Comparison of ENCODE assay signal across 18 mouse cellular contexts in the genomic region with DNA sequence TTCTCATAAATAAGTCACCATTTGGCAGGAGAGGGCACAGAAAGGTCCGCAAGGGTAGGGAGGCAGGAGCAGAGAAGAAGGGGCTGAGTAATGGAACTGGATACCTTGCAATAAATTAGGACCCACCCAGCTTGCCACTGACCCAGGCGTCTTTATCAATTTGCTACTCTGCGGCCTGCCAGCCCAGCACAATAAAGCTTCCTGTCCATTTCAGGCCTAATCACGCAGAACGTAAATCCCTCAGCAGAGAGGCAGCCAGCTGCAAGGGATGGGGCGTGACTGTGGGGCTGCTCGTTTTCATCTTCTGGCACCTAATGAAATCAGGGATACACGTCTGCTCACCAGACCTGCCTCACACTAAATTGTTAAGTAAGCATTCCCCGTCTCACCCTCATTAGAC.
DNase-seq lines count a peak whose midpoint lies in the region; ATAC-seq and TF ChIP-seq lines count a peak whose summit lies in the region.
"Had no signal": no experiment of that assay in that cellular context is flagged by ENCODE, and none has a peak within 500 bp of the region (broad histone marks: within the 10 kb centered on the region; RNA-seq: fewer than 3 reads in every experiment).

No protein-coding gene starts in this region.

- whole genome bisulfite sequencing in forebrain, embryonic 10.5 days = 28% methylated on average over 9 of the region's 9 CpGs
- 8% methylated on average over 9 of the region's 9 CpGs for WGBS in forebrain, embryonic 16.5 days
- WGBS in kidney, embryonic 16.5 days = 9% methylated on average over 9 of the region's 9 CpGs
- 11% methylated on average over 9 of the region's 9 CpGs for WGBS in neural tube, embryonic 13.5 days

- peaks cover 15% of the 10 kb centered on the region for H3K4me1 ChIP-seq in forebrain, embryonic 10.5 days
- H3K4me1 ChIP-seq in forebrain, embryonic 16.5 days (replicated peaks; ENCODE audit: control insufficient read depth, insufficient read depth, low read length) = 0 out of 2 replicates have a peak, but pooled peaks cover 2% of the 10 kb centered on the region
- H3K4me1 ChIP-seq in kidney, embryonic 16.5 days (ENCODE audit: insufficient read depth, low read length) = no peaks in the 10 kb centered on the region
- H3K4me1 ChIP-seq in neural tube, embryonic 13.5 days (replicated peaks) = 0 out of 2 replicates have a peak, but pooled peaks cover 7% of the 10 kb centered on the region
- H3K4me1 ChIP-seq: embryonic facial prominence, embryonic 13.5 days; heart, embryonic 15.5 days had no signal

- H3K9me3 ChIP-seq in forebrain, embryonic 10.5 days = no peaks in the 10 kb centered on the region
- no peaks in the 10 kb centered on the region for H3K9me3 ChIP-seq in forebrain, embryonic 16.5 days (ENCODE audit: control insufficient read depth, low read length)
- H3K9me3 ChIP-seq in kidney, embryonic 16.5 days (ENCODE audit: low read length) = no peaks in the 10 kb centered on the region
- H3K9me3 ChIP-seq in neural tube, embryonic 13.5 days = no peaks in the 10 kb centered on the region
- H3K9me3 ChIP-seq: embryonic facial prominence, embryonic 13.5 days; heart, embryonic 15.5 days had no signal

- H3K36me3 ChIP-seq in forebrain, embryonic 10.5 days (replicated peaks) = no peaks in the 10 kb centered on the region
- no peaks in the 10 kb centered on the region for H3K36me3 ChIP-seq in forebrain, embryonic 16.5 days (ENCODE audit: control insufficient read depth, insufficient read depth)
- no peaks in the 10 kb centered on the region for H3K36me3 ChIP-seq in kidney, embryonic 16.5 days (ENCODE audit: insufficient read depth, low read length)
- no peaks in the 10 kb centered on the region for H3K36me3 ChIP-seq in neural tube, embryonic 13.5 days
- H3K36me3 ChIP-seq: embryonic facial prominence, embryonic 13.5 days; heart, embryonic 15.5 days had no signal

- H3K4me2 ChIP-seq in forebrain, embryonic 16.5 days (ENCODE audit: low read length) = no peak overlapping the region
- no peak overlapping the region for H3K4me2 ChIP-seq in kidney, embryonic 16.5 days (replicated peaks; ENCODE audit: low read depth, low read length)
- H3K4me2 ChIP-seq in neural tube, embryonic 13.5 days = no peak overlapping the region
- H3K4me2 ChIP-seq: embryonic facial prominence, embryonic 13.5 days; heart, embryonic 15.5 days had no signal

- H3K27ac ChIP-seq in forebrain, embryonic 10.5 days = no peak overlapping the region
- H3K27ac ChIP-seq in forebrain, embryonic 16.5 days (ENCODE audit: low read length) = no peak overlapping the region
- no peak overlapping the region for H3K27ac ChIP-seq in kidney, embryonic 16.5 days (ENCODE audit: low read length)
- H3K27ac ChIP-seq in neural tube, embryonic 13.5 days (replicated peaks) = no peak overlapping the region
- no peak overlapping the region for H3K27ac ChIP-seq in layer of hippocampus, adult 2 months
- H3K27ac ChIP-seq: embryonic facial prominence, embryonic 13.5 days; heart, embryonic 15.5 days; left cerebral cortex, adult 2 months had no signal

- peak; percentile 23 for DNase-seq in forebrain, embryonic 10.5 days (ENCODE audit: extremely low spot score, low spot score)
- no peak for DNase-seq in kidney, adult 9 months
- peak; percentile 16 for DNase-seq in embryo, embryonic 11.5 days (ENCODE audit: low read depth, low spot score)
- DNase-seq in layer of hippocampus, adult 2 months (ENCODE audit: low spot score in 2 of 2) = no peak
- no peak for DNase-seq in adrenal gland, postnatal 25 days
- DNase-seq: cerebellum, adult 18-20 months; kidney, postnatal 4 days; lung, adult 18-20 months; lung, postnatal 4 days; right cerebral cortex, postnatal 4 days had no signal

- H3K9ac ChIP-seq in forebrain, embryonic 16.5 days (replicated peaks; ENCODE audit: low read depth, low read length) = no peak overlapping the region
- no peak overlapping the region for H3K9ac ChIP-seq in kidney, embryonic 16.5 days (replicated peaks; ENCODE audit: low read length)
- H3K9ac ChIP-seq in neural tube, embryonic 13.5 days = no peak overlapping the region
- H3K9ac ChIP-seq: embryonic facial prominence, embryonic 13.5 days; heart, embryonic 15.5 days had no signal

- no peak overlapping the region for H3K4me3 ChIP-seq in forebrain, embryonic 10.5 days
- no peak overlapping the region for H3K4me3 ChIP-seq in forebrain, embryonic 16.5 days (replicated peaks; ENCODE audit: low read length)
- H3K4me3 ChIP-seq in kidney, embryonic 16.5 days (ENCODE audit: low read length) = no peak overlapping the region
- H3K4me3 ChIP-seq in neural tube, embryonic 13.5 days = no peak overlapping the region
- no peak overlapping the region for H3K4me3 ChIP-seq in layer of hippocampus, adult 2 months
- H3K4me3 ChIP-seq: embryonic facial prominence, embryonic 13.5 days; heart, embryonic 15.5 days; left cerebral cortex, adult 2 months had no signal

- H3K27me3 ChIP-seq in forebrain, embryonic 10.5 days (ENCODE audit: poor library complexity, severe bottlenecking) = 0 out of 2 replicates have a peak, but pooled peaks cover 3% of the 10 kb centered on the region
- H3K27me3 ChIP-seq in forebrain, embryonic 16.5 days (replicated peaks; ENCODE audit: control insufficient read depth, insufficient read depth, low read length) = no peaks in the 10 kb centered on the region
- H3K27me3 ChIP-seq in kidney, embryonic 16.5 days (ENCODE audit: insufficient read depth, low read length) = no peaks in the 10 kb centered on the region
- no peaks in the 10 kb centered on the region for H3K27me3 ChIP-seq in neural tube, embryonic 13.5 days
- H3K27me3 ChIP-seq: embryonic facial prominence, embryonic 13.5 days; heart, embryonic 15.5 days; Patski had no signal

- no peak for ATAC-seq in forebrain, embryonic 16.5 days
- ATAC-seq in kidney, embryonic 16.5 days (ENCODE audit: low FRiP score, low TSS enrichment) = peak; percentile 51; the same call in 1 of the 2 replicates
- ATAC-seq in neural tube, embryonic 13.5 days (ENCODE audit: low read depth) = peak; percentile 36; the same call in 1 of the 2 replicates
- ATAC-seq: inflammation-experienced regulatory T-cells, adult 6 months; Patski had no signal

- no peak for TF ChIP-seq CTCF in layer of hippocampus, adult 2 months (conservative IDR thresholded peaks at IDR 0.05)

Comparison
In these comparisons a context has a peak if more than half of its experiments do, and no peak if none do; other contexts are left out.
1. DNase-seq: peak in forebrain, embryonic 10.5 days (single experiment) and embryo, embryonic 11.5 days (single experiment); none in kidney, adult 9 months (single experiment), layer of hippocampus, adult 2 months (0 of 2) and adrenal gland, postnatal 25 days (single experiment).